Mouse (Mus musculus) forebrain, embryonic 14.5 days (tissue): ENCODE results near the gene Tmem91. TPM values are rescaled to one million over a fixed set of nuclear protein-coding genes. Genes with fewer than 3 reads are reported as not detected.

ENCODE experiments used
- ATAC-seq: fragments of 200-750 bp; cut with Nextera tagmentation; 2 replicates; pipeline ENCODE4 v1.8.0; 2017; ENCODE audit warnings: mild to moderate bottlenecking, moderate library complexity
- DNase-seq: peaks from one replicate; pipeline ENCODE4 v3.0.0-alpha.2; 2015; ENCODE audit warnings: low spot score
- H3K27ac ChIP-seq: fragments of 300-500 bp; sonication (generic); 2 replicates; pipeline ENCODE4 v1.5.1; 2014; ENCODE audit warnings: low read depth, mild to moderate bottlenecking, control low read depth, low read length, moderate library complexity
- H3K27me3 ChIP-seq: fragments of 300-500 bp; sonication (generic); replicated peaks from 2 replicates; pipeline ENCODE4 v1.6.1; 2014; ENCODE audit warnings: low read length, control low read depth, mixed read lengths; ENCODE audit not compliant: control insufficient read depth, insufficient read depth
- H3K36me3 ChIP-seq: fragments of 300-500 bp; sonication (generic); 2 replicates; pipeline ENCODE4 v1.6.1; 2014; ENCODE audit warnings: low read length, control low read depth; ENCODE audit not compliant: control insufficient read depth, insufficient read depth
- H3K4me1 ChIP-seq: fragments of 300-500 bp; sonication (generic); 2 replicates; pipeline ENCODE4 v1.6.1; 2014; ENCODE audit warnings: antibody characterized with exemption, low read length, control low read depth; ENCODE audit not compliant: control insufficient read depth, insufficient read depth
- H3K4me2 ChIP-seq: fragments of 300-500 bp; sonication (generic); 2 replicates; pipeline ENCODE4 v1.6.1; 2014; ENCODE audit warnings: mild to moderate bottlenecking, control low read depth, low read length
- H3K4me3 ChIP-seq: fragments of 300-500 bp; sonication (generic); 2 replicates; pipeline ENCODE4 v1.5.1; 2014; ENCODE audit warnings: low read depth, low read length, control low read depth
- H3K9ac ChIP-seq: fragments of 300-500 bp; sonication (generic); 2 replicates; pipeline ENCODE4 v1.6.1; 2014; ENCODE audit warnings: mild to moderate bottlenecking, low read length, control low read depth, moderate library complexity
- H3K9me3 ChIP-seq: fragments of 300-500 bp; sonication (generic); replicated peaks from 2 replicates; pipeline ENCODE4 v1.6.1; 2016; ENCODE audit warnings: low read length, control low read depth, mixed read lengths; ENCODE audit not compliant: control insufficient read depth
- WGBS: fragments of 180-500 bp; shearing (Covaris S2); extraction: QIAGEN DNeasy Blood & Tissue Kit; methylation state at CpG from one replicate; pipeline ENCODE4 v1.1.7; 2014; 5-methylcytosine and 5-hydroxymethylcytosine counted together
- polyA plus RNA-seq: library from polyadenylated mRNA; unstranded; fragments of >200 nt; fragmentation: Nextera tagmentation; extraction: Ambion mirVana; gene quantifications from 2 replicates; pipeline ENCODE4 v1.2.1, GENCODE M21; 2014

Tmem91 gene
- polyA plus RNA-seq, 1 experiment from 2014 or later: 11.1 TPM

- ATAC-seq (no peak), DNase-seq (no peak)
- Histone ChIP-seq H3K36me3 (peaks cover 28% of the 10 kb centered on the region; the same call in 1 of the 2 replicates), H3K9me3 (no peaks in the 10 kb centered on the region), H3K27me3 (peaks cover 15% of the 10 kb centered on the region), H3K4me1 (peaks cover 7% of the 10 kb centered on the region; the same call in 1 of the 2 replicates), H3K4me2 (no peak overlapping the region), H3K27ac (no peak overlapping the region), H3K4me3 (no peak overlapping the region), H3K9ac (no peak overlapping the region)
- 92% methylated on average over 4 of the region's 4 CpGs for WGBS
Measured at GRCm38 (mm10) chr7:25670096-25670495, 4.9 kb downstream of the Tmem91 start.

- Histone ChIP-seq H3K27me3 (peaks cover 10% of the 10 kb centered on the region), H3K36me3 (peaks cover 32% of the 10 kb centered on the region; the same call in 1 of the 2 replicates), H3K4me1 (peaks cover 2% of the 10 kb centered on the region; the same call in 1 of the 2 replicates), H3K4me2 (no peak overlapping the region), H3K9me3 (no peaks in the 10 kb centered on the region), H3K9ac (no peak overlapping the region), H3K4me3 (no peak overlapping the region), H3K27ac (no peak overlapping the region)
- no peak for ATAC-seq
- 80% methylated on average over 9 of the region's 9 CpGs for WGBS
- DNase-seq: no peak
Measured at GRCm38 (mm10) chr7:25669631-25670030, 5.3 kb downstream of the Tmem91 start.

DNA sequence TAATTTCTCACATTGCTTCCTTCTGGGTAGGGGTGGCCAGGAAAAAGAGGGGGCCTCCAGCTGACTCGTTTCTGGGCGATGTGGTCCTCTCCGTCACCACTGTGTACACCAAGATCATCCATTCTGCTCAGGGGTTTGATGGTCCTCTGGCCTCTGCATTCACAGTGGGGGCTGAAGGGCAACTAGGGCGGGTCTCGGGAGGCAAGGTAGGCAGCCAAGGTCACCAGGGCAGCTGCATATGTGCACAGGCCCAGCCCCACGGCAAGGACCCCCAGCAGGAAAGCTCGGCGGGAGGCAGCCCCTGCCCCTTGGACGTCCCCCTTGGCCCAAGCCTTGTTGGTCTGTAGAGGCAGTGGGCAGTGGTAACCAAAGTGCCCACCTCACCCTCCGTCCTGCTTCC is 5.8 kb downstream of the Tmem91 start:
- no peak for DNase-seq
- Histone ChIP-seq H3K9ac (no peak overlapping the region), H3K36me3 (peaks cover 33% of the 10 kb centered on the region; the same call in 1 of the 2 replicates), H3K4me3 (no peak overlapping the region), H3K27ac (no peak overlapping the region), H3K27me3 (peaks cover 5% of the 10 kb centered on the region), H3K4me1 (no peaks in the 10 kb centered on the region), H3K4me2 (no peak overlapping the region), H3K9me3 (no peaks in the 10 kb centered on the region)
- no peak for ATAC-seq
- 87% methylated on average over 10 of the region's 10 CpGs for WGBS

DNA sequence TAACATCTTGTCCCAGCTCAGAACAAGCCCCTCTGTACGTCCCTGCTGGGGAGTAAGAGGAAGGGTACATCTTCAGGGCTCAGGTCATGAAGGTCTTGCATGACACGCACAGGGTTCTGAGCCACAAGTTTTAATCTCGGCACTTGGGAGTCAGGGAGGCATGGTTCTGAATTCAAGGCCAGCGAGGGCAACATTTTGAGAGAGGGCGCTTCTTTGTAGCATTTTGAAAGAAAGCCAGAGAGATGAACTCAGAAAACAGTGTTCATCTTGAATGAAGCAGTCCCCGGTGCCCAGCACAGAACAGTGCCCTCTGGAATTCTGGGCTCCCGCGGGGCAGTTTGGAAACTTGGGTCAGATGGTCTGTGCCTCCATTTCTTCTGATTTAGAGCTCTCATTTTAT is 8.6 kb downstream of the Tmem91 start:
- H3K9me3 ChIP-seq: no peaks in the 10 kb centered on the region
- no peaks in the 10 kb centered on the region for H3K4me1 ChIP-seq
- no peak overlapping the region for H3K4me3 ChIP-seq
- no peaks in the 10 kb centered on the region for H3K27me3 ChIP-seq
- no peak overlapping the region for H3K27ac ChIP-seq
- 96% methylated on average over 8 of the region's 8 CpGs for WGBS
- DNase-seq: no peak
- peaks cover 45% of the 10 kb centered on the region; the same call in 1 of the 2 replicates for H3K36me3 ChIP-seq
- ATAC-seq: no peak
- no peak overlapping the region for H3K4me2 ChIP-seq
- no peak overlapping the region for H3K9ac ChIP-seq

GRCm38 (mm10) chr7:25658657-25659472 is 16.1 kb downstream of the Tmem91 start, which contains the start of the genes Bckdha and Exosc5:
Bckdha (minus strand) TSS chr7:25658981.
Exosc5 (plus strand) TSS chr7:25659164.
- H3K27ac ChIP-seq: peak within 1 kb of the TSS; percentile 40; the same call in 1 of the 2 replicates
- peak; percentile 100 for DNase-seq
- peak; percentile 99 for ATAC-seq
- peaks cover 13% of the 10 kb centered on the region; the same call in 1 of the 2 replicates for H3K36me3 ChIP-seq
- H3K27me3 ChIP-seq: no peaks in the 10 kb centered on the region
- H3K4me3 ChIP-seq: peak within 1 kb of the TSS; percentile 65
- peak within 1 kb of the TSS; percentile 68 for H3K9ac ChIP-seq
- under 1% methylated on average over 50 of the region's 50 CpGs for WGBS
- H3K9me3 ChIP-seq: no peaks in the 10 kb centered on the region
- peak within 1 kb of the TSS; percentile 60 for H3K4me2 ChIP-seq
- peaks cover 4% of the 10 kb centered on the region for H3K4me1 ChIP-seq

- Histone ChIP-seq H3K36me3 (peaks cover 5% of the 10 kb centered on the region; the same call in 1 of the 2 replicates), H3K9me3 (no peaks in the 10 kb centered on the region), H3K27me3 (no peaks in the 10 kb centered on the region), H3K4me3 (peak overlapping the region; percentile 65), H3K27ac (no peak overlapping the region), H3K9ac (peak overlapping the region; percentile 68), H3K4me1 (peaks cover 4% of the 10 kb centered on the region), H3K4me2 (peak overlapping the region; percentile 60)
- ATAC-seq (no peak), DNase-seq (no peak)
- 44% methylated on average over 10 of the region's 10 CpGs for WGBS
Measured at GRCm38 (mm10) chr7:25657785-25658184, 17.2 kb downstream of the Tmem91 start.

DNA sequence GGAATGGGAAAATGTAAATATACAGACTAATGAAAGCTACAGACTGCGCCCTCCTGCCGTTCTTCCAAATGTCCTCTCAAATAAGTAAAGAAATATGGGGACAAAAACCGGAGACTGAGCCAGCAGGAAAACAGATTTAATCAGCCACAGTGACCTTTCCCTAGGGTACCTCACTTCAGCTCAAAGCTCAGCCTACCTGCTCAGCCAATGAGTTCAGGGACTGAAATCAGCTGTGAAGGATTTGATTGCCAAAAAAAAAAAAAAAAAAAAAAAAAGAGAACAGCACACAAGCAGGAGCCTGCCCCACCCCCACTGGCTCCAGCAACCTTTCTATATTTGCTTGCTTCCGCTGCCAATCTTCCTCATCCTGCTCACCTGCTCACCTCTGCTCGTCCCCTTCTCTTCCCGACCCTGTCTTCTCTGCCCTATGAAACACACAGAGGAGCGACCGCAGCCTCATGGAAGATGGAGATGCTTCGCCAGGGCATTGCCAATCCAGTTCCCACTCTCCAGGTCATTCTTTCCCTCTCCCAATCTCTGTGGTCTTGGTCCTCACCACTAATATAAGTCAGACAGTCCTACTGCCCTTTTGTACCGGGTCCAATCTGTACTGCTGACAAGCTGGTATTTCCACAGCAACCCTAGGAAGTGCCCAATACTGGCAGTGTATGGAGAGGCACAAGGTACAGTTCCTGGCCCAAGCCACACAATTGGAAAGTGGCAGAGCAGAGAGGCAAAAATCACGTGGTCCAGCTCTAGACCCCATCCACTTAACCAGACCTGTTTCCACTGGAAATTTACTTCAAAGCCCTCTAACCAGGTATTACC is 19.2 kb downstream of the Tmem91 start:
- WGBS: 80% methylated on average over 11 of the region's 11 CpGs
- Histone ChIP-seq H3K27ac (no peak overlapping the region), H3K9ac (no peak overlapping the region), H3K36me3 (no peaks in the 10 kb centered on the region), H3K4me3 (no peak overlapping the region), H3K9me3 (no peaks in the 10 kb centered on the region), H3K4me1 (peaks cover 4% of the 10 kb centered on the region), H3K27me3 (no peaks in the 10 kb centered on the region), H3K4me2 (no peak overlapping the region)
- DNase-seq: no peak
- no peak for ATAC-seq

DNA sequence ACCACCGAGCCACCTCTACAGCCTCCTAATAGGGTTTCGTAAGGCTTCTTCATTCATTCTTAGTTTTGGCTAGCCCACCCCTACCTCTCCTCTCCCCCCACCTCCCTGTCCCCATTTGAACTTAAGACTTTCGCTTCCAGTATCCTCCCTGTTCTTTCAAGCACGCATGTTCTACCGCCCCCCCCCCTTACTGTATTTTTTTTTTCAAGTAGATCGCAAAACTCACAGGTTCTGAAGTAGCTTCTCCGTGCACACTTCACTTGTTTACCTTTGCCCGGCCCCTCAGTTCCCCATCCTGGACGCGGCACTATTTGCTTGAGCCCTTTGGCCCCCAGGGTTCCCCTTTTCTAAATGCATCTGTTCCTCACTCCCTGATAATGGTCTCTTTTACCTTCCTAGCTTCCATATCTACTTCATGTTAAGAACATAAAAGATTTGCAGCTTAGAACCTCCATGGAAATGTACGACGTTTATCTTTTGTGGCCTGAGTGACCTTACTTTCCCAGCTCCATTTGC is 22.7 kb downstream of the Tmem91 start:
- ATAC-seq (no peak), DNase-seq (no peak)
- Histone ChIP-seq H3K4me1 (no peaks in the 10 kb centered on the region), H3K4me2 (no peak overlapping the region), H3K27me3 (no peaks in the 10 kb centered on the region), H3K27ac (no peak overlapping the region), H3K4me3 (no peak overlapping the region), H3K9ac (no peak overlapping the region), H3K9me3 (no peaks in the 10 kb centered on the region), H3K36me3 (no peaks in the 10 kb centered on the region)
- WGBS: 93% methylated on average over 12 of the region's 12 CpGs
